Mouse (Mus musculus) testis, adult 2 months (tissue): ENCODE results near the gene Cyp2f2.

Experiments used
- CTCF ChIP-seq: fragments of 200-500 bp; IDR thresholded peaks from 2 replicates; pipeline ENCODE4 v1.5.1; 2012; ENCODE audit warnings: low read depth, mild to moderate bottlenecking, inconsistent platforms, low read length, moderate library complexity; ENCODE audit not compliant: control insufficient read depth, insufficient read depth, insufficient replicate concordance
- POLR2A ChIP-seq: fragments of 200-500 bp; IDR thresholded peaks from 2 replicates; pipeline ENCODE4 v1.6.1; 2012; ENCODE audit warnings: low read depth, mild to moderate bottlenecking, inconsistent platforms, low read length, moderate library complexity; ENCODE audit not compliant: control insufficient read depth

DNA sequence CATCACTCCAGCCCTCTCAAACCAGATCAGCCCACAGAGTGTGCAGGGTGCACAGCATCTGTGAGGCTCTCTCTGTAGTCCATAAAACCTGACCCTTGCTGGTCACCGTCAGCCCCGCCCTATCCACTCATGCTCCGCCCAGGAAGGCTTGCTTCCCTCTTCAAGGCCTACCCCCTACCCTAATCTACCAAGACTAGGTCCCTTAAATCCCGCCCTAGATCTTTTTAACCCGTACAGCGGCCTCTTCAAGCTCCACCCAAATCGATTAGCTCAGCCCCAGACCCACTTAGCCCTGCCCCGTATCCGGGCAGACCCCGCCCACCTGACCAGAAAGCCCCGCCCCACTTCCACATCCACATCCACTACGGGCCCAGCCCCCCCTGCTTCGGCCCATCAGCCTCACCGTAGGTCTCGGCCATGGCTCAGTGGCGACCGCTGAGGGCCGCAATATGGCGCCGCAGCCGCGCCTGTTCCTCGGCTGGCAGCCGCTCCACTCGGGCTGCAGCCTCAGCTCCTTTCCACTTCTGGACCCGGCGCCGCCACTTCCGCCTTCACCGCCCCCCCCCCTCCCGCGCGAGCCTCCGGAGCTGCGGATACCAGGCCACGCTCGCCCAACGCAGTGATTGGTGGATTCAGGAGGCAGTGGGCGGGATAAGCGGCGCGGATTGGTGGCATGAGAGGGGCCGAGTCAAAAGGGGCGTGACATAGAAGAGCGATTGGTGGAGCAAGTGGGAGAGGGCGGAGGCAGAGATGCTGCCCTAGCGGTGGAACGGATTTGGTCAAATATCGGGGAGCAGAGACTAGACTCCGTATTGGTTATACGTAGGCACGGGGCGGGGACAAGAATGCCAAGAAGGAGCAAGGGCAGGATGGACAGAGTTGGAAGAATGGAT is 58.9 kb downstream of the Cyp2f2 start, which contains the start of gene Rab4b:
- TF ChIP-seq POLR2A (peak; percentile 40), CTCF (peak; percentile 42; the same call in 1 of the 2 replicates)
